Mouse (Mus musculus): Measurements from ENCODE around the gene Casq2. TPM values are rescaled to one million over a fixed set of nuclear protein-coding genes. Genes with fewer than 3 reads are reported as not detected.

The Casq2 gene
- polyA plus RNA-seq, 1 experiment from 2014 or later, result 0.31 TPM

- 0 out of 2 replicates have a peak overlapping the region, but pooled peaks have one; percentile 6 for H3K27ac ChIP-seq (replicated peaks)
- no peak for ATAC-seq (ENCODE audit: low FRiP score, low read depth)
- no peak overlapping the region for H3K4me2 ChIP-seq
- H3K9ac ChIP-seq, result no peak overlapping the region
- WGBS, result 65% methylated on average over 8 of the region's 8 CpGs
- H3K36me3 ChIP-seq, result no peaks in the 10 kb centered on the region
- H3K4me1 ChIP-seq (replicated peaks), result peaks cover 11% of the 10 kb centered on the region
- no peaks in the 10 kb centered on the region for H3K9me3 ChIP-seq
- no peaks in the 10 kb centered on the region; the same call in 1 of the 2 replicates for H3K27me3 ChIP-seq
- H3K4me3 ChIP-seq, result no peak overlapping the region
Measured at GRCm38 (mm10) chr3:102174118-102174865, 88.1 kb downstream of the Casq2 start.

GRCm38 (mm10) chr3:102175701-102176100 lies 89.5 kb downstream of the Casq2 start:
- no peak for ATAC-seq (ENCODE audit: low FRiP score, low read depth)
- WGBS, result 94% methylated on average over 17 of the region's 18 CpGs
- no peak overlapping the region for H3K4me2 ChIP-seq

GRCm38 (mm10) chr3:102176116-102176515 lies 89.9 kb downstream of the Casq2 start:
- 86% methylated on average over 5 of the region's 5 CpGs for WGBS
- no peak overlapping the region for H3K27ac ChIP-seq (replicated peaks)
- H3K4me2 ChIP-seq, result no peak overlapping the region
- no peaks in the 10 kb centered on the region for H3K9me3 ChIP-seq
- H3K4me1 ChIP-seq (replicated peaks), result no peaks in the 10 kb centered on the region
- H3K9ac ChIP-seq, result no peak overlapping the region
- H3K27me3 ChIP-seq, result no peaks in the 10 kb centered on the region; the same call in 1 of the 2 replicates
- ATAC-seq (ENCODE audit: low FRiP score, low read depth), result no peak
- no peaks in the 10 kb centered on the region for H3K36me3 ChIP-seq
- no peak overlapping the region for H3K4me3 ChIP-seq

More at GRCm38 (mm10) chr3:102175701-102176100, 89.5 kb downstream of the Casq2 start:
- H3K36me3 ChIP-seq, result no peaks in the 10 kb centered on the region
- H3K9ac ChIP-seq, result no peak overlapping the region
- no peaks in the 10 kb centered on the region for H3K9me3 ChIP-seq
- H3K27ac ChIP-seq (replicated peaks), result no peak overlapping the region
- H3K27me3 ChIP-seq, result no peaks in the 10 kb centered on the region; the same call in 1 of the 2 replicates
- H3K4me3 ChIP-seq, result no peak overlapping the region
- no peaks in the 10 kb centered on the region for H3K4me1 ChIP-seq (replicated peaks)

- Histone ChIP-seq H3K4me2 (no peak overlapping the region), H3K27me3 (no peaks in the 10 kb centered on the region), H3K9ac (no peak overlapping the region), H3K27ac (replicated peaks) (no peak overlapping the region), H3K9me3 (no peaks in the 10 kb centered on the region), H3K4me3 (no peak overlapping the region), H3K36me3 (no peaks in the 10 kb centered on the region), H3K4me1 (replicated peaks) (no peaks in the 10 kb centered on the region)
- WGBS, result 96% methylated on average over 12 of the region's 12 CpGs
- ATAC-seq (ENCODE audit: low FRiP score, low read depth), result no peak
Measured at GRCm38 (mm10) chr3:102177837-102178615, 91.8 kb downstream of the Casq2 start.

GRCm38 (mm10) chr3:102179869-102180268 lies 93.7 kb downstream of the Casq2 start:
- no peaks in the 10 kb centered on the region for H3K27me3 ChIP-seq
- no peak overlapping the region for H3K4me3 ChIP-seq
- no peaks in the 10 kb centered on the region for H3K4me1 ChIP-seq (replicated peaks)
- H3K36me3 ChIP-seq, result no peaks in the 10 kb centered on the region
- H3K27ac ChIP-seq (replicated peaks), result no peak overlapping the region
- H3K9ac ChIP-seq, result no peak overlapping the region
- H3K4me2 ChIP-seq, result no peak overlapping the region
- 63% methylated on average over 4 of the region's 4 CpGs for WGBS
- H3K9me3 ChIP-seq, result no peaks in the 10 kb centered on the region
- ATAC-seq (ENCODE audit: low FRiP score, low read depth), result no peak

- peak; percentile 59; the same call in 1 of the 2 replicates for ATAC-seq (ENCODE audit: low FRiP score, low read depth)
- Histone ChIP-seq H3K27me3 (no peaks in the 10 kb centered on the region), H3K4me1 (replicated peaks) (no peaks in the 10 kb centered on the region), H3K36me3 (no peaks in the 10 kb centered on the region), H3K9me3 (no peaks in the 10 kb centered on the region), H3K9ac (no peak overlapping the region), H3K4me2 (no peak overlapping the region), H3K4me3 (no peak overlapping the region), H3K27ac (replicated peaks) (no peak overlapping the region)
- WGBS, result 61% methylated on average over 7 of the region's 7 CpGs
Measured at GRCm38 (mm10) chr3:102180746-102181145, 94.5 kb downstream of the Casq2 start.

GRCm38 (mm10) chr3:102181191-102181590 lies 95.0 kb downstream of the Casq2 start:
- Histone ChIP-seq H3K4me3 (no peak overlapping the region), H3K4me2 (no peak overlapping the region), H3K27ac (replicated peaks) (no peak overlapping the region), H3K9ac (no peak overlapping the region), H3K4me1 (replicated peaks) (no peaks in the 10 kb centered on the region), H3K9me3 (no peaks in the 10 kb centered on the region), H3K36me3 (0 out of 2 replicates have a peak, but pooled peaks cover 3% of the 10 kb centered on the region), H3K27me3 (no peaks in the 10 kb centered on the region)
- ATAC-seq (ENCODE audit: low FRiP score, low read depth), result no peak
- WGBS, result 63% methylated on average over 4 of the region's 4 CpGs

- ATAC-seq (ENCODE audit: low FRiP score, low read depth), result no peak
- 0 out of 2 replicates have a peak, but pooled peaks cover 3% of the 10 kb centered on the region for H3K36me3 ChIP-seq
- H3K4me1 ChIP-seq (replicated peaks), result no peaks in the 10 kb centered on the region
- H3K4me3 ChIP-seq, result no peak overlapping the region
- WGBS, result 91% methylated on average over 2 of the region's 2 CpGs
- no peaks in the 10 kb centered on the region for H3K9me3 ChIP-seq
- no peak overlapping the region for H3K9ac ChIP-seq
- no peak overlapping the region for H3K27ac ChIP-seq (replicated peaks)
- no peak overlapping the region for H3K4me2 ChIP-seq
- H3K27me3 ChIP-seq, result no peaks in the 10 kb centered on the region
Measured at GRCm38 (mm10) chr3:102182601-102183000, 96.4 kb downstream of the Casq2 start.

- Histone ChIP-seq H3K9ac (no peak overlapping the region), H3K4me1 (replicated peaks) (peaks cover 5% of the 10 kb centered on the region; the same call in 1 of the 2 replicates), H3K9me3 (no peaks in the 10 kb centered on the region), H3K27me3 (no peaks in the 10 kb centered on the region), H3K27ac (replicated peaks) (no peak overlapping the region), H3K36me3 (0 out of 2 replicates have a peak, but pooled peaks cover 3% of the 10 kb centered on the region), H3K4me2 (no peak overlapping the region), H3K4me3 (no peak overlapping the region)
- ATAC-seq (ENCODE audit: low FRiP score, low read depth), result no peak
- 85% methylated on average over 5 of the region's 5 CpGs for WGBS
Measured at GRCm38 (mm10) chr3:102184721-102185120, 98.5 kb downstream of the Casq2 start.

GRCm38 (mm10) chr3:102187401-102187800 lies 101.2 kb downstream of the Casq2 start:
- H3K36me3 ChIP-seq, result 0 out of 2 replicates have a peak, but pooled peaks cover 3% of the 10 kb centered on the region
- H3K9ac ChIP-seq, result no peak overlapping the region
- no peak overlapping the region for H3K4me3 ChIP-seq
- no peak for ATAC-seq (ENCODE audit: low FRiP score, low read depth)
- 79% methylated on average over 4 of the region's 4 CpGs for WGBS
- no peak overlapping the region for H3K27ac ChIP-seq (replicated peaks)
- peaks cover 15% of the 10 kb centered on the region for H3K4me1 ChIP-seq (replicated peaks)
- H3K9me3 ChIP-seq, result no peaks in the 10 kb centered on the region
- no peak overlapping the region for H3K4me2 ChIP-seq
- H3K27me3 ChIP-seq, result peaks cover 16% of the 10 kb centered on the region

- H3K4me3 ChIP-seq, result no peak overlapping the region
Measured at GRCm38 (mm10) chr3:102188972-102189371, 102.8 kb downstream of the Casq2 start.

GRCm38 (mm10) chr3:102190015-102190414 lies 103.8 kb downstream of the Casq2 start:
- Histone ChIP-seq H3K9ac (no peak overlapping the region), H3K27me3 (peaks cover 17% of the 10 kb centered on the region), H3K4me3 (no peak overlapping the region), H3K9me3 (no peaks in the 10 kb centered on the region), H3K27ac (replicated peaks) (no peak overlapping the region), H3K4me2 (no peak overlapping the region), H3K36me3 (0 out of 2 replicates have a peak, but pooled peaks cover 3% of the 10 kb centered on the region), H3K4me1 (replicated peaks) (peaks cover 41% of the 10 kb centered on the region)
- no peak for ATAC-seq (ENCODE audit: low FRiP score, low read depth)
- WGBS, result 10% methylated on average over 4 of the region's 4 CpGs

More at GRCm38 (mm10) chr3:102188972-102189371, 102.8 kb downstream of the Casq2 start:
- no peak overlapping the region for H3K27ac ChIP-seq (replicated peaks)
- peaks cover 31% of the 10 kb centered on the region for H3K4me1 ChIP-seq (replicated peaks)
- no peaks in the 10 kb centered on the region for H3K9me3 ChIP-seq
- H3K9ac ChIP-seq, result no peak overlapping the region
- no peak for ATAC-seq (ENCODE audit: low FRiP score, low read depth)
- H3K4me2 ChIP-seq, result no peak overlapping the region
- 0 out of 2 replicates have a peak, but pooled peaks cover 3% of the 10 kb centered on the region for H3K36me3 ChIP-seq
- peaks cover 17% of the 10 kb centered on the region for H3K27me3 ChIP-seq
- WGBS, result 13% methylated on average over 6 of the region's 6 CpGs

Measured in hindbrain, embryonic 15.5 days (tissue).